Mouse (Mus musculus) frontal cortex, postnatal 10 days (tissue): ENCODE measurements around the gene Med9.
"Not testable (repeated sequence)": the region's sequence is repeated elsewhere in the genome, so short reads cannot be mapped to it uniquely, and the experiment has no call there.

Source experiments
- DNase-seq, 2 experiments: peaks; one replicate each; pipeline ENCODE4 v3.0.0; 2022; ENCODE audit warnings: low spot score in 2 of 2, mixed read lengths in 1 of 2

Gene Med9

DNA sequence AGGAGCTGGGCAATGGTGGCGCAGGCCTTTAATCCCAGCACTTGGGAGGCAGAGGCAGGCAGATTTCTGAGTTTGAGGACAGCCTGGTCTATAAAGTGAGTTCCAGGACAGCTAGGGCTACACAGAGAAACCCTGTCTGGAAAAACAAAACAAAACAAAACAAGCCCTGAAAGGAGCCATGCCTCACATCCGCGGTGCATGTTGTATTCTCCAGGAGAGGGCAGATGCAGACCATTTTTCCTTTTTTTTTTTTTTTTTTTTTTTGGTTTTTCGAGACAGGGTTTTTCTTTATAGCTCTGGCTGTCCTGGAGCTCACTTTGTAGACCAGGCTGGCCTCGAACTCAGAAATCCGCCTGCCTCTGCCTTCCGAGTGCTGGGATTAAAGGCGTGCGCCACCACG is 3.2 kb upstream of the Med9 start:
- DNase-seq: not testable (repeated sequence)

DNA sequence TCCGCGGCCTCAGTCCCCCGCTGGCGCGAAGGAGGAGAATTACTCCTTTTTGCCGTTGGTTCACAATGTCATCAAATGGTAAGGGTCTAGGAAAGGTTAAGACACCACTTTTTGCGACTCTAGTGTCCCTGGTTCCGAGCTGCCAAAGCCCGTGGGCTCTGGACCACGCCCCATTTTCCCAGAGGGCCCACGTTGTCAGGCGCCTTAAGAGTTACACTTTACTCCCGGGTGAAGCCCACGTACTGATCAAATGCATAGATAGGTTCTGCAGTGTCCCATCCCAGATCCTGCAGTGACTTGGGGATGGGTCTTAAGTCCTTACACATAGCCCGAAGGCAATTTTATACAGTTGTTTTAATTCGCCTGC is 378 bp downstream of the Med9 start:
- DNase-seq: no peak

DNA sequence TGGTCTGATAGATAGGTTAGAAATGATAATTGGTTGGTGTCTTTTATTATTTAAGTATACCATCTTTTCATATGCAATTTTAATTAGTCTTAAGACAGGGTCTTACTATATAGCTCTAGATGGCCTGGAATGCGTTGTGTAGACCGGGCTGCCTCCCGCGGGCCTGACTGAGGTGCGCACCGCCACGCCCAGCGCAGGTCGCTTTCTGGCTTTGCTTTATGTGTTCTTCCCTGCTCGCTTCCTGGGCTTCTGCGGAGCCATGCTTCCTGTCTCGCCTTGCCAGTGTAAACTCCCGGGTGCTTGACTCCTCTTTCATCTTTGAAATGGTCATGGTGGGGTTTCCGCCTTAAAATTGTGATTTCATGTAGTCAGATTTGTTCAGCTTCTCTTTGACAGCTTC is 4.9 kb downstream of the Med9 start:
- DNase-seq: no peak

DNA sequence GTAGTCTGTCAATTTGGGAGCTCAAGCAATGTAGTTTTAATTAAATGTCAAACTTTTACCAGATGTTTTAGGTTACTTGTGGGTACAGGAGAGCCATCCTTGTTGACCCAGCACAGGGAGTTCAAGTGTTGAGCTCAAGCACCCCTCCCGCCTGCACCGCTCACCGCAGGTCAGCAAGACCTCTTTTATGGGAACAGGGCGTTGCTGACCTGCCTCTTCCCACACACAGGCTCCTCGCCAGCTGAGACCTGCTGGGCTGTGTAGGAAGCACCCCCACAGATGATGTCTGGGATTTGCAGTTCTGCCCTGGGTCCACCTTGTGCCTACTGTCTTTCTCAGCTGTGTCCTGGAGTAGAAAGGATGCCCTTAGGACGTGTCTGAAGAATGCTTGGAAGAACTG is 8.7 kb downstream of the Med9 start:
- DNase-seq: no peak

DNA sequence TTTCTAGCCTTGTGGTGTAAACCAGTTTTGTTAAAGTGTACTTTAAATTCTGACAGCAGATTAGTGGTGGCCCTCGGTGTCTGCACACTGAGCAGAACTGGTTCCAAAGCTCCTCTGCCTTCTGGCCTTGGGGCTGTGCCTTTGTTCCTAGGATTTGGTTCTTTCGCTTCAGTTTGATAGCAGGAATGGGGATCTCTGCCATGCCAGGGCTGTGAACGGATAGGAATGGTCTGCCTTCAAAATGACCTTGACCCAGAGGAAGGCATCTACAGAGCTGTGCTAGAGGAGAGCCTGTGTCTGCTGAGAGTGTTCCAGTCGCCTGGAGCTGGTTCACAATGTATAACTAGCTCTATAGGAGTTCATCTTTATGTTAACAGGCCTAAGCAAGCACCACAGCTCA is 11.4 kb downstream of the Med9 start:
- DNase-seq: no peak

DNA sequence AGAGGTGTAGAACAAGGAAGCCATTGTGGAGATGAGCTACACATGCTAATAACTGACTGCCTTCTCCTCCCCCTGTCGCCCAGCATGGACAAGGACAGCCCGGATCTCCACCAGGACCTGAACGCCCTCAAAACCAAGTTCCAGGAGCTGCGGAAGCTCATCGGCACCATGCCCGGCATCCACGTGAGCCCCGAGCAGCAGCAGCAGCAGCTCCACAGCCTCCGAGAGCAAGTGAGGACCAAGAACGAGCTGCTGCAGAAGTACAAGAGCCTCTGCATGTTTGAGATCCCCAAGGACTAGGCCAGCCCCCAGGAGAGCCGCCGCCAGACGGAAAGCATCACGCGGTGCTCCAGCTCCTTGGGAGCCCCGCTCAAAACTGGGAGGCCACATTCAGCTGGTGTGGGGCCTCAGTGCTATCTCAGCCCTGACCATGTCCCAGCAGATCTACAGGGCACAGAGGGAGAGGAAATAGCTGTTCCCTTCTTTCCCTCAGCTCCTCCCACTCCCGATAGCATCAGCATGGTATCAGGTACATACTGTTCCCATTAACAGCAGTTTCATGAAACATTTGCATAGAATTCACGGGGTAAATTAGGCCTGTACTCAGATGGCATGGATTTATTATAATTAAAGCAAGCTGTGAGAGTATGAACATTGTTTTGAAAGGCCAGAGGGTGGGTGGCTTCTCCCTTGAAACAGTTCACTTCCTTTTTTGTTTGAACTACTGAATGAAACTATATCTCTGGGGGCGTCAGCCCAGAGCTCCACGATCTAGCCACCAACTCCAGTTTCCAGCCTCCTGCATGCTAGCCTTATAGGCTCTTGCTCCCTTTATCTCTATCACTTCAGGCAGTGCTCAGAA is 12.7 kb downstream of the Med9 start:
- no peak for DNase-seq

DNA sequence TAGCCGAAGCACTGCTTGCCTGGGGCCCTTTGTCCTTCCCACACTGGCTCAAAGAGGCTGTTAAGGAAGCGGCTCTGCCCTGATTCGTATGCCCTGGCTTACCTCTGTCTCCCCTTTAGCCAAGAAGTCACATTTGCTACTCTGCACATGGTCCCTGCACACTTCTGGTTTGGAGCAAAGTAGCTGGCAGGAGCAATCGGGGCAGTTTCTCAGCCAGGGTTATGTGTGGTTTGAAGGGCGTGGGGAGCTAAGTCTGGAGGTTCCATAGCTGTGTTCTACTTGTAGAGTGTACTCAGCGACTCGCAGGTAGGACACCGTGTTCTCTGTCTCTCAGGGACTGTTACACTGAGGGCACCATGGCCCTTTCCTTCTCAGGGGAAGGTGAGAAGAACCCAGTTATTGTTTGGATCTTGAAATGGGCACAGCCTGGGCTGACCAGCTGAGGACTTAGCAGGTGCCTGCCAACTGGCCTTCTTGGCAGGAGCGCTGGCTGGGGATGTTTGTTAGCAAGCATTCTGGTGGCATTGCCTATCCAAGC is 13.4 kb downstream of the Med9 start:
- no peak for DNase-seq

DNA sequence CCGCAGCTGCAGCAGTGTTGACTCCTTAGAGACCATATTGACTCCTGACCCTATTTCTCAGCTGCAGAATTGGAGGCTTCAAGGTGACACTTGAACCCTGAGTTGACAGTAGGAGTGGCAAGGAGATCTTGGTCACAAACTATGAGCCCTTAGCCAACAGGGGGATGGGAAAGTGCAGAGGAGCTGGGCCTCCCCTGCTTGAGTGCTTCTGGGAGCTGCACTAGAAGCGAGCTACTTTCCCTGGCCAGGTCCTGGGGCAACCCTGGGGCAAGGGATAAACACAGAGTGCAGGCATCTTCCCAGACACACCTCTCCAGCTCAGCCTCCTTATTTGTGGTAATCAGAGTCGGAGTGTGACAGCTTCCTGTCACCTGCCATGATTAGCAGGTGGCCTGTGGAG is 14.6 kb downstream of the Med9 start:
- no peak for DNase-seq

DNA sequence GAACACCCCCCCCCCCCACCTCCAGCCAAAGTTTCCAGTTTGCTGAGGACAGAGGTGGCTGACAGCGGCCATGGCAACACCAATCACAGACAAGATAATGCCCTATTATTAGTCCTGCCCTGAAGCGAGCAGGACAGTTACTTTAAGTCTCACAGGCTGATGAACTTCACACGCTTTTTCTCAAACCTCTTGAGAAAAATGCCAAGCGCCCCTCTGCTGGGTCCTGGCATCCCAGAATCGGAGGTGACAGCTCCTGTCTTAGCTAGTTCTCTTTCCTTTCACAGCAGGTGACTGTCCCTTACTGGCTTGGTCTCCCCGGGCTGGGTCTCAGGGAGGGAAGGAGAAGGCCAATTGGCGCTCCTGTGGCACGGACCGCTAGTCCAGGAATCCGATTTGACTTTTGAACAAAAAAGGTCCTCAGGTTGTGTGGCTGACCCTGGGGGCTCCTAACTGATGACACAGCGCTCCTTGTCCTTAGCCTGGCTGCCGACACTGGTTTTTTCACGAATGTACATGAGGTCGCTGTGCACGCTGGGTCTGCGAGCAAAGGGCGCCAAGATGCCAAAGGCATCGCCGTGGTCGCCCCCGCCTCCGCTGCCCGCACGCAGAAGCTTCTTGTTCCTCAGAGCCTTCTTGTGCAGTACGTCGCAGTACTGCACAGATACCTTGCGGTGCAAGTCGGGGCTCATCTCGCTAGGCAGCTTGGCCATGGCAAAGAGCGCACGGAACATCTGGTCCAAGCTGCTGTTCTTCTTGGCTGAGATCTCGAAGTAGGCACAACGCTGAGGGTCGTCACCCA is 15.6 kb downstream of the Med9 start:
- peak in 1 of 2 experiments; percentile 19 for DNase-seq

DNA sequence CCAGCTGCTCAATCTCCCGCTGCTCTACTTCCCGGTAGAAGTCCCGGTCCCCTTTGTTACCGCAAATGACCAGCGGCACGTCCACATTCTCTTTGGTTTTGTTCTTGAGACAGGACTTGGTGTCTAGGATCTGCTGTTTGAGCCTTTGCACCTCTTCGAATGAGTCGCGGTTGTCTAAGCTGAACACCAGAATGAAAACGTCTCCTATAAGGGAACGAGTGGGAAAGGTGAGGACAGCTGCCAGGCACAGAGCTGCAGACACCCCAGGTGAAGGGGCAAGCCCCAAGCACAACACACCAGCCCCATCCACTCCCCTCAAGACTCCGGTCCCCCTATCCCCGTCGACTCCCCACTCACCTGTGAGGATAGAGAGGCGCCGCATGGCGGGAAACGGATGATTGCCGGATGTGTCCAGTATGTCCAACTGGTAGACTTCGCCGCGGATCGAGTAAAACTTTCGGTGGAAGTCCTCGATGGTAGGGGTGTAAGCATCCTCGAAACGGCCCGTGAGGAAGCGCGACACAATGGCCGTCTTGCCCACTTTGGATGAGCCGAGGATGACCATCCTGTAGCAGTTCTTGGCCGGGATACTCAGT is 16.3 kb downstream of the Med9 start:
- DNase-seq: peak in 1 of 2 experiments; percentile 28

DNA sequence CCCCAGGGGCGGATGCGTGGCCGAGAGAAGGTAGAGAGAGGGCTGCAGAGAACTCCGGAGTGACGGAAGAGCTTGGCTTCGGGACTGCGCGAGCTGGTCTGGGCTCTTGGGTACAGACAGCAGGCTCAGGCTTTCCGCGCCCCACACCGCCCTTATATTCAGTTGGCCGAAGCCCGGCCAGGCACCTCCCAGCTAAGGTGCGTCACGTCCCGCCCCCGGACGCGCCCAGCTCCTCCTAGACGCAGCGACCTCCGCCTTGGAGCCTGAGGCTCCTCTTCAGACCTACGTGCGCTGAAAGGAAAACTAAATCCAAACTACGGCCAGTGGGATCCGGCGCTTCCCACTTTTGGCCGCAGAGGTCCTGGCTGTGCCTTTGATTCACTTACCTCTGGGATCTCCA is 16.8 kb downstream of the Med9 start, which contains the start of gene Rasd1:
Gene Rasd1, minus strand, starts transcription at position 127 of the 400 bp plus-strand sequence.
- peak in 1 of 2 experiments; percentile 45 for DNase-seq

DNA sequence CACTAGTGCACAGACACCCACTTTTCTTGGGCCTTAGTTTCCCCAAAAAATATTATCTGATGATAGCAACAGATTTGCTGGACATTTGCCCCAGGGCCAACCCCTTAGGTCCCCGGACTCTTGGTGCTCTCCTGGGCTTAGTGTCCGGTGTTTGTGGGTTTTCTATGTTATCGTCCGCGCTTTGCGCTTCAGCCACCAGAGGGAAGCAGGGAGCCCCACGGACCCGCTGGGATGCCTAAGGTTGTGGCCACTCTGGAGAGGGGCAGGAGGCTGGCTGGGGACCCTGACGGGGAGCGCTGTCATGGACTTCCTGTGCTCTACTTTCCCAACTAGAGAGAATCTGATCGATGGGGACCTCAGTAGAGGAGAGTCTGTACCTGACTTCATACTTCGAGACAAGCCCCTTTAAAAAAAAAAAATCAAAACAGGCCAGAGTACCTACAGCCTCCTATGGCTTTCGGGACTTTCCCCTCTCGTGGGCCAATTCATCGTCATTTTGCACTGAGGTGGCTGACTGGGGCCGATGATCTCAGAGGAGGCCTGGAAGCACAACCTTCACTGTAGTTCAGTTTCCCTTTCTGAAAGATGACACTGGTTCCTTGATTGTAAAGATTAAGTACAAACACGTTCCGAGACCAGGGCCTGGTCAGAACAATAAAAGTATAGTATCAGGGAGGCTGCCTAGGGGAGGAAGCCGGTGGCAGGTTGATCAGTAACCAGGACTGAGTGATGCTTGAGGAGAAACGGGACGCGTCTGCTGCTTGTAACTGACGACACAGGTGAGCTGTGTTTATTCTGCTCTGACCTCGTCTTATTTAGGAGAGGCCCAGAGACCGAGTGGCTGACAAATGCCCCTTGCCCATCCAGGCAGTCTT is 17.5 kb downstream of the Med9 start:
- DNase-seq: peak in 1 of 2 experiments; percentile 71

DNA sequence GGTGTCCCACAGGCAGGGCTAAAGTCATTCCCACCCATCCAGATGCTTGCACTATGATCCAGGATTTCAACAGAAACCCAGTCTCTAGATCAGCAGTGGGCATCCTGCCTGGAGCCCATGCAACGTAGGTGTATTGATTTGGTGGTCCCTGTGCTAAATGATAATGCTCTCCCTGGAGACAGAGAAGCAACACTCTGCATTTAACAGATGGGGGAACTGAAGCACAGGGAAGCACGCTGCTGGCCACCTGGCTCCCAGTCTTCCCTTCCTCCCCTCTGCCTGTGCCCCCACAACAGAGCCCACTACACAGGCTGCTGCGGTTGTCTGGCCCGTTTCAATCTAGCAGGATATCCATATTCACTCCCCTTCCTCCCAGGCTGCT is 18.1 kb downstream of the Med9 start:
- no peak for DNase-seq

DNA sequence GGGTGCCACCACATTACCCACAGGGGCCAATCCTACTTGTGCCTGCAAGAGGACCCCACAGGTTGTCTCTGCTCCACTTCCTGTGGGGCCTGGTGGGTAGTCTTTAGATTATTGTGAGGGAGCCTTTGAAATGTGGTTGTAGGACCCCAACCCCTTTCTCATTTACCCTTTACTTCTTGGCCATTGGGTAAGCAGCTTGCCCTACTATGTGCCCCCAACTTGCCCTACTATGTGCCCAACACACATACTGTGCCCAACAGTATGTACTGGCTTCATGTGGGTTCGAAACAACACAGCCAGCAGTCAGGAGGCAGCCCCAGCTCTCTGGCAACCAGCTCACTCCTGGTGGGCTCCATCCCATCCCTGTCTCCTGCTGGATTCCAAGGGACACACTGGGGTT is 19.8 kb downstream of the Med9 start:
- no peak for DNase-seq

DNA sequence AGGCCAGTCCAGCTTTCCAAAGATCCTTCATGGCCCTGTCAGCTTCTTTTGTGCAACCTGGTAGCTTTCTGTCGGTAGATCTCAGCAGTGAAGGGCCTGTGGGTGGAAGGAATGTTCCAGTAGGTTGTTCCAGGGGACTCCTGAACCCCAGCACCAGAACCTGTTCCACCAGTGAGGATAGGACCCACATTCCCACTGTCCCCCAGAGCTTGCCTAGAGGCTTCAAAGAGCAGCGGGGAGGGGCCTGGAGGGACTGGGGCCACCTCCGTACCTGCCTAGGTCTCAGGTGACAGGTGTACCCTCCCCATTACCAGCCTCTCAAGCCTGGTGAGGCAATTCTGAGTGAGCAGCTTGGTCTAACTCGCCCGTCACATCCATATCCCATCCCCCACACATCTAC is 22.8 kb downstream of the Med9 start:
- no peak for DNase-seq

DNA sequence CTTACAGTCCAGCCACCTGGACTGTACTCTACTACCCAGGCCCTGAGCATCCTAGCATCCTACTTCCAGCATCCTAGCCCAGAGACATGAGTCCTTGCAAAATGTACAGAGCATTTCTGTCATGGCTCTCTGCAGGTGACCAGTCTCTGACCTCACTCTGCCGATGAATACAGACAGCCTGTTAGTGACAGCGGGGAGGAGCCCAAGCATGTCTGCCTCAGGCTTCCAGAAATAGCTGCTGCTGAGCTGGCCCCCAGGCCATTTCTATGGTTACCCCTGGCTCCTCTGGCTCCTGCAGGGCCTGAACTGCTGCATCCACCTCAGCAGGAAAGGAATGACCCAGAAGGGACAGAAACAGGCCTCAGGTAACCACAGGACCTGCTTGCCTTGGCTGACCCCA is 23.7 kb downstream of the Med9 start:
- DNase-seq: no peak

DNA sequence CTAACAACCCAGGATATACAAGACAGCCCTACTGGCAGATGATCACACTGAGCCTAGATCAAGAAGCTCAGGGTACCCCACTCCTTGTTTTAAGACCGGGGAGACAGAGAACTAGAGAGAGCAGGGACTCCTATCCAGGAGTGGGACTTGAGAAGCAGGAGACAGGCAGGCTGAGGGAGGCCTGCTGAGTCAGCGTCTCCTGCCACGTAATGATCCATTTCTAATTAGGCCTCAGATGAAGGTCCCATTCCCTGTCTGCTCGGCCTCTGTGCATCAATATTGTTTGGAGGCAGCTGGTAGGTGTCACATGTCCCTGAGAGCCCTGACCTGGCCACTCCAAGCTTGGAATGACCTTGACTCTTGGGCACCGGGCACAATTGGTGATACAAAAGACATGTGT is 25.4 kb downstream of the Med9 start:
- DNase-seq: no peak

DNA sequence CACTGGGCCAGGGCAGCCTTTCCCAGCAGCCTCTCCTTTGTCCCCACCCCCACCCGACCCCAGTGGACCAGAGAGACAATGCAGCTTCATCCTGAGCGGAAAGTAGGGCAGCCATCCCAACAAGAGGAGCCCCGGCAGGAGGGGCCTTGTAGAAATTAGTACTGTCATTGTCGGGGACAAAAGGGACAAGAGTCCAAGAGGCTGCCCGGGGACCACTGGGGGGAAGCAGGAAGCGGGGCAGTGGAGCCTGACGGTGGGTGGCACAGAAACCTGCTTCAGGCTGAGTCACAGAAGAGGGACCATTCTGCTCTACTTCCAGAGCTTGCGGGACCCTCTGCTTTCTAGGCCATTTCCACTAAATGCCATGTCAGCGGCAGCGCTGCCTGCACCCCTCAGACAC is 27.2 kb downstream of the Med9 start:
- no peak for DNase-seq

DNA sequence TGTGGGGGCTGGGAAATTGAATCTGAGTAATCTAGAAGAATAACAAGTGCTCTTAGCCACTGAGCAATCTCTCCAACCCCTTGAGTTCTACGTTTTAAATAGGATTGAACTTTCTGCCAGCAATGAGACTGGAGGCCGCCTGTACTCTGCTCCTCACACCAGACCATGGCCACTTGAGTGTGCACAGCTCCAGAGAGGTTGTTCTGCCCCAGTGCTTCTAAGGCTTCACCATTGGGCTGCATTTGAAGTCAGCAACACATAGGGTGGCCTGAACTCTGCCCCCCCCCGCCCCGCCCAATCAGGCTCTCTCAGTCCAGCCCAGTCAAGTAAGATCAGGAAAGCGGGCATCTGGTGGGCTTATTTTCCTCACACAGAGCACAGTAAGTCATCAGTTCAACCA is 29.8 kb downstream of the Med9 start:
- no peak for DNase-seq

DNA sequence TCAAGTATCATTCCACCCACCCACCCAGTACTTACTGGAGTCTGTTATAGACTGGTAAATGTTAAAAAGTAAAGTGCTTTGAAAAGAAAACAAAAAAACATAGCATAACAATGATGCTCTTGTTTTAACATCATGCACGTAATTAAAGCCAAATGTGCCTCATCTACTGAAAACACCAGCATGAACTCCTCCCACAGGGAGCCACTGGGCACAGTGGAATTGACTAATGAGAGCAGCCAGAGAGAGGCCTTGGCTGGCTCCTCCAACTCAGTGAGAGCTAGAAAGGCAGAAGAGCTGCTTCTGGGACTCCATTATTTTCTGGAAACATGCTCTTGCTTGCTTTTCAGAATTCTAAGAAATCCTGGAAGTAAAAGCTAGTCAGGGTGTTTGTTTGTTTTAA is 41.4 kb downstream of the Med9 start:
- no peak for DNase-seq

DNA sequence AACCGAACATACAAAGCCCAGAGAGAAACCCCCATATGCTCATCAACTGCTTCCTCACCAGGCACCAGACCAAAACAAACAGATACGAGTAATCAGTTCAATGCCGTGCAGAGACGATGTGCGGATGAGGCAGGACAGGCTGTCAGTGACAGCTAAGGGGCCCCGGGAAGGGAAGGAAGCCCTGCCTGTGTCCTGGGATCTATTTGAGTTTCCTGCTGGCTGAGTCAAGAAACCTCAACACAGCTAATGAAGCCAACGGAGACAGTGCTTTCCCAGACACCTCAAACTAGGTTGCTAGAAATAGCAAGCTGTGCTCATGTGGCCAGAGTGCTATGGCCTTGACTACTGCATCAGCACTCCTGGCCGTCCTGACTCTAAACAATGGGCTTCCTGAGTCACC is 43.4 kb downstream of the Med9 start:
- no peak for DNase-seq
